Mouse (Mus musculus) gastrocnemius, postnatal 4 days (tissue): ENCODE measurements at regions not wholly inside any gene's neighbourhood (a gene's known extent, or its start where the extent isn't known, plus 50 kb on each side); places are given as distances from the start of the nearest gene placed in this dataset.

ENCODE experiments used
- DNase-seq, 2 experiments: peaks; one replicate each; pipeline ENCODE4 v3.0.0; 2021 to 2022; ENCODE audit warnings: low spot score in 2 of 2, mixed read lengths in 2 of 2

DNA sequence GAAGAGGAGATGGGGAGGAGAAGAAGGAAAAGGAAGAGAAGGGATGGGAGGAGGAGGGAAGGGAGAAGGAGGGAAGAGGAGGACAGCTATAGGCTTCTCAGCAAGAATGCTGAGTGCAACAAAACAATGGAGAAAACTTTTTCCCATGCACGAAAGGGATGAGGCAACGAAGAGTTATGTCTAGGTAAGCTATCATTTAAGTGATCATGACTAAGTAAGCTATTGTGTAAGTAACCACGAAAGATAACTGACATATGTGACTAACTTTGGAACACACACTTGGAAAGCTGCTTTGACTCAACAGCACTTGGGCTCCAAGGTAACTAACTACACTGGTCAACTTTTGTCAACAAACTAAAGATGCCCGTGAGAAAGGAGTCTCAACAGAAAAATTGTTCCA is 50.9 kb upstream of the Fstl1 start:
- no peak for DNase-seq

GRCm38 (mm10) chr16:37715173-37715572 is 60.9 kb upstream of the Ndufb4 start:
- peak in 1 of 2 experiments; percentile 27 for DNase-seq

DNA sequence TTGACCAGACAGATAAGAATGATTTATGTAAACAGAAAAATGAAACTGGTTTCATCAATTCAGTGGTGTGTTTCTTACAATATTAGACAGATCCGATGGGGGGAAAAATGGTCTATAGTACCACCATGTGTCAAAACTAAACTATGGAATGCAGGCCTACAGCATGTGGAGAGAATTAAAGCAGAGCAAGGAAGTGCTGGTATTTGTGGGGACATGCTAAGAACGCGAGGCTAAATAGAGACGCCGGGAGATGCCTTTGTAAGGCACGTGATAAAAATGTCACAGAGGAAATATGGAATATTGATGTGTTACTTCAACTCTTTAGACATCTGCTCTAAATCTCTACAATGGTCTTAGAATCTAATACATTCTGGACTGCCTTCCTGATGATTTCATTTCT is 60.0 kb upstream of the Ndufb4 start:
- DNase-seq: no peak

DNA sequence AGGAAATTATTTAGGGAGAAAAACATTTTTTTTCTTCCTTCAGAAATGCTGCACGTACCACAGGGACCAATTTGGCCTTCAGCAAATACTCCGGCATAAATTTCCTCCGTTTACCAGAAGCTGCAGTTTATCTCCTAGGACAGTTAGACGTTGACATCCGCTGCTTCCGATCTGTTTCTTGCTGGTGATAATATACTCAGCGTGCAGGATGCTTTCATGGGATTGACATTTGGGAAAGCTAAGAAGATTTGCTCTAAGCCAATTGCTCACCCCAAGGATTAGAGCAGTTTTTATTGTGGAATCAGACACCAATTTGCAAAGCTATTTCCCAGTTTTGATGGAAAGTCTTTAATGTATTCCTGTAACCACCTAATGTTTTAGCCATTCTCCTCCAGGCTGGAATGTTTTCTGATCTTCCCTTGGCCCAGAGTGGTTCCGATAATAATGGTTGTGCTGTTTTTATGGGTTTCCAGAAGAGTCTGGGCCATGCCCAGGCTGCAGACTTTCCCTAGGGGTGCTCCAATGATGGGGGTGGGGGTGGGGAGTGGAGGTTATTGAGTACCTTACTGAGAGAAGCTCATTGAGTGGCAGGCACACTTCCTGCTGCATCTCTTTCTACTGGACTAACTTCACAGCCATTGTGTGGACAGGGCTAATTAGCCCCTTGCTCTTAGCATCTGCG is 52.1 kb upstream of the Ndufb4 start:
- no peak for DNase-seq

DNA sequence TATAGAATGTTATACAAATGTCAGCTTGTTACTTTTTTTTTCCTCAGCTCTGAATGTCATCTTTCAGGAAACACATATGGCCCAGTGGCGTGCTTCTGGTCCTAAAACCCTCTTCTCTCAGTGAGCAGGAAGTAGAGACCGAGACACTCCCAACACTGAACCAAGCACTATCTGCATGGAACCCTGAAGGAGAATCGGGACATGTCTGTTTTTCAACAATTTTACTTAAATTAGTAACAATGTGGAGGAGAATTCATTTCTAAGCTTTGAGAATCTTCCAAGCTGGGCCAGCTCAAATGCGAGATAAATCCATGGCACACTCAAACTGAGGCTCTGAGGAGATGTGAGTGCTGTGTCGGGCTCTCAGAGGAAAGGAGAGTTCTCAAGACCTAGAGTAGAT is 51.0 kb upstream of the Ndufb4 start:
- no peak for DNase-seq

DNA sequence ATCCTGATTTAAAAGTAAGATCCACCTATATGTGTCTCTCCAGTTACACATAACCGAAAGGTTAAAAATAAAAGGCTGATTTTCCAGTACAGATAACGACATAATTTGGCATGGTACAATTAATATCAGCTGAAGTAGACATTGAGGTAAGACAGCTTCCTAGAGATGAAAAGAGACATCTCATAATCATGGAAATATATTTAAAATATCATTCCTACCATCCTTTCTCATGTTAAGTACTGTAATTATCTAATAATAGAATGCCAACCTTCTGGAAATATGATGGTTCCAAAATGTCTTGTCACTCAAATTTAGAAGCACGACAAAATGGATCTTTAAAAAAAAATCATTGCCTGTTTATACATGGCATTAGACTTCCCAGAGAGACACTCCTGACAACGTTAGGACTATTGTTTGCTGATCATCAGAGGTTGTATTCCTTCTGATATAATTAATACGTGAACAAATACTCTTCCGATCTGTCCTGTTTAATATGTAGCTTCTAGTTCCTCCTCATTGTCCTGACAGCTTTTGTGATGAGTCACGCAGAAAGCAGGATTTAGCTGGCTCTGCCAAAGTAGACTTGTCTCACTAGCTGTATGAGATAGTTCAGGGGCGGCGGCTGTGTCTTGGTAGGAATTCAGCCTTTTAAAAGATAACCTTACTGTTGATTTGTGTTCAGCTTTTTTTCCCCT is 50.4 kb upstream of the Ndufb4 start:
- no peak for DNase-seq
